Mouse (Mus musculus) liver, postnatal 0 days (tissue): ENCODE measurements around the gene Cda.

ENCODE experiments used
- CTCF ChIP-seq: sonication (generic); IDR thresholded peaks from 2 replicates; pipeline ENCODE4 v1.5.1; 2016; ENCODE audit warnings: antibody characterized with exemption, low read depth
- EP300 ChIP-seq: IDR thresholded peaks from 2 replicates; pipeline ENCODE4 v1.6.1; 2016; ENCODE audit warnings: antibody characterized with exemption, low read depth, mild to moderate bottlenecking

GRCm38 (mm10) chr4:138341393-138341792 is 26.4 kb downstream of the Cda start:
- TF ChIP-seq EP300 = no peak
- no peak for TF ChIP-seq CTCF
